Mouse (Mus musculus) hindbrain, embryonic 14.5 days (tissue): Measurements from ENCODE around the gene Ndufs7. TPM values are rescaled to one million over a fixed set of nuclear protein-coding genes. Genes with fewer than 3 reads are reported as not detected.
"Not testable (repeated sequence)": the region's sequence is repeated elsewhere in the genome, so short reads cannot be mapped to it uniquely, and the experiment has no call there.

Source experiments
- ATAC-seq: fragments of 200-750 bp; cut with Nextera tagmentation; 2 replicates; pipeline ENCODE4 v1.8.0; 2017; ENCODE audit warnings: moderate number of reproducible peaks, mild to moderate bottlenecking, moderate TSS enrichment, moderate library complexity; ENCODE audit not compliant: low FRiP score
- DNase-seq: peaks from one replicate; pipeline ENCODE4 v3.0.0-alpha.2; 2015; ENCODE audit warnings: low spot score
- H3K27ac ChIP-seq: fragments of 300-500 bp; sonication (generic); 2 replicates; pipeline ENCODE4 v1.5.1; 2014; ENCODE audit warnings: mild to moderate bottlenecking, moderate library complexity
- H3K27me3 ChIP-seq: fragments of 300-500 bp; sonication (generic); 2 replicates; pipeline ENCODE4 v1.6.1; 2014; ENCODE audit warnings: mild to moderate bottlenecking, low read length, mixed read lengths; ENCODE audit not compliant: control insufficient read depth, insufficient read depth
- H3K36me3 ChIP-seq: fragments of 300-500 bp; sonication (generic); replicated peaks from 2 replicates; pipeline ENCODE4 v1.6.1; 2014; ENCODE audit not compliant: control insufficient read depth, insufficient read depth
- H3K4me1 ChIP-seq: fragments of 300-500 bp; sonication (generic); replicated peaks from 2 replicates; pipeline ENCODE4 v1.6.1; 2014; ENCODE audit warnings: antibody characterized with exemption, low read length, mixed read lengths; ENCODE audit not compliant: control insufficient read depth, insufficient read depth
- H3K4me2 ChIP-seq: fragments of 300-500 bp; sonication (generic); replicated peaks from 2 replicates; pipeline ENCODE4 v1.6.1; 2014; ENCODE audit warnings: mild to moderate bottlenecking, moderate library complexity
- H3K4me3 ChIP-seq: fragments of 300-500 bp; sonication (generic); replicated peaks from 2 replicates; pipeline ENCODE4 v1.5.1; 2014; ENCODE audit warnings: mild to moderate bottlenecking, low read length
- H3K9ac ChIP-seq: fragments of 300-500 bp; sonication (generic); 2 replicates; pipeline ENCODE4 v1.6.1; 2014
- H3K9me3 ChIP-seq: fragments of 300-500 bp; sonication (generic); 2 replicates; pipeline ENCODE4 v1.6.1; 2016; ENCODE audit warnings: low read length; ENCODE audit not compliant: control insufficient read depth
- WGBS: fragments of 180-500 bp; shearing (Covaris S2); extraction: QIAGEN DNeasy Blood & Tissue Kit; methylation state at CpG from one replicate; pipeline ENCODE4 v1.1.7; 2014; 5-methylcytosine and 5-hydroxymethylcytosine counted together
- polyA plus RNA-seq: library from polyadenylated mRNA; unstranded; fragments of >200 nt; fragmentation: Nextera tagmentation; extraction: Ambion mirVana; gene quantifications from 2 replicates; pipeline ENCODE4 v1.2.1, GENCODE M21; 2014

Ndufs7 gene
- polyA plus RNA-seq, 1 experiment from 2014 or later = 341 TPM

DNA sequence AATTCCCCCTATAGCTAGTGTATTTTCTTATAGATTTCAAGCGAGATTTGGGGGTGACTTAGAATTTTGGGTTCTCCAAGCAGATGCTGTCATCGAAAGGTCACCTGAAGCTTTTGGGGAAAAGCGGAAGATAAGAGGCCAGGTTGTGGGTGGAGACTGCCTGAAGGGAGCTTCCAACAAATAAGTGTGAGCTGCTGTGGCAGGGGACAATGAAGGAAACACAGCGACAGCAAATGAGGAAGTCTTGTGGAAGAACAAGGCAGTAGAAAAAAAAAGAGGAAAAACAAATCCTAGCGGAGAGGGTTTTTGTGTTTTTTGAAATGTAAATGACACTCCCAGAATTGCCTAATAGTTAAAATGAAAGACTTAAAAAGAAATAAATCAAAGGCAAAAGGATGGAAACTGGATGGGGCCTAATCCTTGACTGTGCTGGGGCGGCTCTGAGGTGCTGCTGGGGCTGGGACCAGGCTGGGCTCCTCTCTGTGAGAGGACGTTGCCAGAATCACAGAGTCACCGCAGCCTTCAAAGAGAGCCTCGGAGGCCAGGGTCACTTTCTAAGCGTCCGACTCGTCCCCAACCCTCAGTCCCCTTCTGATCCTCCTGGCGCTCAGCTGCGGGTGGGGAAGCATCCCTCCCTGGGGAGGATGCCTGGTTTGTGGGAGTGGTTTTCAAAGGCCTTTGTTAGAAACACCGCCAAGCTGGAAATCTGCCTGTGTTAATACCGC lies 33.7 kb upstream of the Ndufs7 start:
- 17% methylated on average over 16 of the region's 16 CpGs for WGBS
- H3K4me1 ChIP-seq = no peaks in the 10 kb centered on the region
- DNase-seq (no peak), ATAC-seq (no peak)
- no peak overlapping the region for H3K4me2 ChIP-seq
- H3K9me3 ChIP-seq = no peaks in the 10 kb centered on the region
- no peak overlapping the region for H3K27ac ChIP-seq
- no peaks in the 10 kb centered on the region for H3K27me3 ChIP-seq
- H3K9ac ChIP-seq = peak overlapping the region; percentile 39
- no peak overlapping the region for H3K4me3 ChIP-seq
- no peaks in the 10 kb centered on the region for H3K36me3 ChIP-seq

DNA sequence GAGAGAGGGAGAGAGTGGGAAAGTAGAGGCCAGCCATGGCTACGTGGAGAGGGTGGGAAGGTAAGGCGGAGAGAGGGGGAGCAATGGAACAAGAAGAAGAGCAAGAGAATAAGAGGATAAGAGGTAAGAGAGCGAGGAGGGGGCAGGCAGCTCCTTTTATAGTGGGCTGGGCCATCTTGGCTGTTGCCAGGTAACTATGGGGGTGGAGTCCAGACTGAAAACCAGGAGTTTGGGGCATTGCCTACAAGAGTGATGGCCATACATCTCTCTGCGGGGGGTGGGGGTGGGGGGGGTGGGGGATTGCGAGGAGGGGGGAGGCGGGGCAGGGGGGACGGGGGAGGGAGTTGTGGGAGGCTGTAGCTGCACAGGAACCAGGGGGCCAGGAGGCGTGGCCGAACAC lies 28.2 kb upstream of the Ndufs7 start:
- Histone ChIP-seq H3K4me1 (no peaks in the 10 kb centered on the region), H3K4me3 (no peak overlapping the region), H3K4me2 (no peak overlapping the region), H3K9me3 (no peaks in the 10 kb centered on the region), H3K27me3 (no peaks in the 10 kb centered on the region), H3K27ac (no peak overlapping the region), H3K9ac (no peak overlapping the region), H3K36me3 (no peaks in the 10 kb centered on the region)
- ATAC-seq (no peak), DNase-seq (no peak)
- WGBS = 30% methylated on average over 8 of the region's 9 CpGs

DNA sequence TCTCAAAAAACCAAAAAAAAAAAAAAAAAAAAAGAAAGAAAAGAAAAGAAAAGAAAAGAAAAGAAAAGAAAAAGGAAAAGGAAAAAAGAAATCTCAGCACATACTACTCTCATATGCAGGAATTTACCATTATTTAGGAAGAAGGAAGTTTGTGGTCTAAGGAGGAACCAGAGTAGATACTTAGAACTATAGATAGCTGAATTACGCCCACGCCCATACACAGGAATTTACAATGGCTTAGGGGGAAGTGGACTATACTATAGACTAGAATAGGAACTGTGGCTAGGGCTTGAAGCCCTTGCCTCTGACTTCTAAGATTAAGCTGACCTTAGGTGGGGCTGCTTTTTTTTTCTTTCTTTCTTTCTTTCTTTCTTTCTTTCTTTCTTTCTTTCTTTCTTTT lies 25.8 kb upstream of the Ndufs7 start:
- H3K36me3 ChIP-seq, H3K9me3 ChIP-seq, H3K27me3 ChIP-seq, DNase-seq, H3K4me3 ChIP-seq, H3K4me2 ChIP-seq, H3K27ac ChIP-seq, H3K9ac ChIP-seq, ATAC-seq: not testable (repeated sequence)
- 93% methylated on average over 2 of the region's 2 CpGs for WGBS
- peaks cover 13% of the 10 kb centered on the region for H3K4me1 ChIP-seq

GRCm38 (mm10) chr10:80226071-80226415 lies 22.9 kb upstream of the Ndufs7 start:
- no peaks in the 10 kb centered on the region for H3K9me3 ChIP-seq
- peaks cover 26% of the 10 kb centered on the region for H3K4me1 ChIP-seq
- ATAC-seq = no peak
- H3K4me2 ChIP-seq = peak overlapping the region; percentile 89
- no peak for DNase-seq
- H3K27me3 ChIP-seq = no peaks in the 10 kb centered on the region
- WGBS = under 1% methylated on average over 14 of the region's 14 CpGs
- peak overlapping the region; percentile 96 for H3K27ac ChIP-seq
- H3K4me3 ChIP-seq = peak overlapping the region; percentile 74
- H3K9ac ChIP-seq = peak overlapping the region; percentile 18; the same call in 1 of the 2 replicates
- H3K36me3 ChIP-seq = peaks cover 22% of the 10 kb centered on the region

GRCm38 (mm10) chr10:80226416-80227165 lies 22.3 kb upstream of the Ndufs7 start, which contains the start of gene Mum1:
TSS of gene Mum1 (plus strand) at chr10:80226434.
- peak within 1 kb of the TSS; percentile 88 for H3K9ac ChIP-seq
- H3K36me3 ChIP-seq = peaks cover 26% of the 10 kb centered on the region
- ATAC-seq = peak; percentile 96
- H3K4me3 ChIP-seq = peak within 1 kb of the TSS; percentile 74
- H3K27ac ChIP-seq = peak within 1 kb of the TSS; percentile 96
- H3K9me3 ChIP-seq = no peaks in the 10 kb centered on the region
- H3K4me1 ChIP-seq = peaks cover 26% of the 10 kb centered on the region
- H3K4me2 ChIP-seq = peak within 1 kb of the TSS; percentile 89
- H3K27me3 ChIP-seq = no peaks in the 10 kb centered on the region
- 1% methylated on average over 28 of the region's 75 CpGs for WGBS
- peak; percentile 92 for DNase-seq

- Histone ChIP-seq H3K9me3 (no peaks in the 10 kb centered on the region), H3K27me3 (no peaks in the 10 kb centered on the region), H3K4me1 (peaks cover 26% of the 10 kb centered on the region), H3K9ac (peak overlapping the region; percentile 88), H3K4me3 (peak overlapping the region; percentile 74), H3K27ac (peak overlapping the region; percentile 96), H3K4me2 (peak overlapping the region; percentile 89), H3K36me3 (peaks cover 31% of the 10 kb centered on the region)
- 7% methylated on average over 10 of the region's 10 CpGs for WGBS
- 0 out of 2 replicates have a peak, but pooled peaks have one; percentile 0 for ATAC-seq
- no peak for DNase-seq
Observed at GRCm38 (mm10) chr10:80227166-80227539, 21.8 kb upstream of the Ndufs7 start.

- peak overlapping the region; percentile 96 for H3K27ac ChIP-seq
- 40% methylated on average over 15 of the region's 15 CpGs for WGBS
- peak overlapping the region; percentile 89 for H3K4me2 ChIP-seq
- H3K9ac ChIP-seq = peak overlapping the region; percentile 88
- H3K27me3 ChIP-seq = no peaks in the 10 kb centered on the region
- peaks cover 41% of the 10 kb centered on the region for H3K36me3 ChIP-seq
- H3K4me1 ChIP-seq = peaks cover 29% of the 10 kb centered on the region
- peak overlapping the region; percentile 74 for H3K4me3 ChIP-seq
- DNase-seq (no peak), ATAC-seq (no peak)
- H3K9me3 ChIP-seq = no peaks in the 10 kb centered on the region
Observed at GRCm38 (mm10) chr10:80227877-80228775, 20.8 kb upstream of the Ndufs7 start.

DNA sequence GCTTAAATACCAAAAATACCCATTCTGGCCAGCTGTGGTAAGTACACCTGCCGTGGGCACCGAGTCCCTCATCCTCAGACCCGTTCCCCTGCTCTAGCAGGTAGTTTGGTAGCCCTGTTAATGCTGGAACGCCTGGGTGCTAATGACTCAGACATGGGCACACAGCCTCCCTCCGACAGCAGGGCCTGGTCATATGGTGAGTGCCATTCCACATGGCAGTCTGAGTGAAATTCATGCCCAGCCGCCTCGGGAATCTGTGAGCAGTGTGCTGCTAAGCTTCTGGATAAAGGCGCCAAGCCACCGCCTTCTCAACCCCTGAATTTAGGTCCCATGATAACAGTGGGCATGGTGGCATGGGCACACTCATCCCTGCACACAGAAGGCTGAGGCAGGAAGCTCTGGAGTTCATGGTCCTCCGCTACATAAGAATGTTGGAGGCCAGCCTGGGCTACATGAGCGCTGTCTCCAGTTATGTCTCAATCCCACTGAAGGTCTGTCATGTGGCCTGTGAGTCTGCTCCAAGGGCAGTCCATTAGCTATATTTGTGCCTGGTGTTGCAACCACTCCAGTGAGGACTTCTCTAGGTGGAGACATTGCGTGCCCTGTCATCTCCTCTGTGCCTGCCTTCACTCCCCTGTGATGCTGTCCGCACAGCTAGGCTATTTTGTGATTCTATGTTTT lies 12.6 kb upstream of the Ndufs7 start:
- DNase-seq (no peak), ATAC-seq (no peak)
- H3K36me3 ChIP-seq = peaks cover 99% of the 10 kb centered on the region
- no peak overlapping the region for H3K4me2 ChIP-seq
- H3K9me3 ChIP-seq = no peaks in the 10 kb centered on the region
- H3K4me3 ChIP-seq = no peak overlapping the region
- WGBS = 94% methylated on average over 13 of the region's 13 CpGs
- 0 out of 2 replicates have a peak, but pooled peaks cover 7% of the 10 kb centered on the region for H3K4me1 ChIP-seq
- no peak overlapping the region for H3K27ac ChIP-seq
- H3K27me3 ChIP-seq = no peaks in the 10 kb centered on the region
- no peak overlapping the region for H3K9ac ChIP-seq
